Comparison of ENCODE assay signal across 29 mouse cellular contexts in genomic region chr11:59626192-59626591, GRCm38 (mm10). TPM values are rescaled to one million over a fixed set of nuclear protein-coding genes. Genes with fewer than 3 reads are reported as not detected.
DNase-seq lines count a peak whose midpoint lies in the region; ATAC-seq and TF ChIP-seq lines count a peak whose summit lies in the region.
"Had no signal": no experiment of that assay in that cellular context is flagged by ENCODE, and none has a peak within 500 bp of the region (broad histone marks: within the 10 kb centered on the region; RNA-seq: fewer than 3 reads in every experiment).

No protein-coding gene starts in this region.

- H3K4me2 ChIP-seq in hindbrain, postnatal 0 days (ENCODE audit: low read depth, low read length), result no peak overlapping the region
- no peak overlapping the region for H3K4me2 ChIP-seq in hindbrain, embryonic 12.5 days (replicated peaks)
- no peak overlapping the region for H3K4me2 ChIP-seq in lung, embryonic 15.5 days
- no peak overlapping the region for H3K4me2 ChIP-seq in midbrain, postnatal 0 days (ENCODE audit: low read depth, low read length, poor library complexity, severe bottlenecking)
- H3K4me2 ChIP-seq in midbrain, embryonic 11.5 days, result no peak overlapping the region
- H3K4me2 ChIP-seq: embryonic facial prominence, embryonic 12.5 days; forebrain, embryonic 13.5 days; forebrain, embryonic 15.5 days had no signal

- TF ChIP-seq CTCF in hindbrain, postnatal 0 days (IDR thresholded peaks at IDR 0.05; ENCODE audit: low read depth), result no peak
- TF ChIP-seq CTCF in midbrain, postnatal 0 days (IDR thresholded peaks at IDR 0.05), result no peak

- H3K9me3 ChIP-seq in hindbrain, postnatal 0 days (ENCODE audit: low read length), result no peaks in the 10 kb centered on the region
- no peaks in the 10 kb centered on the region for H3K9me3 ChIP-seq in hindbrain, embryonic 12.5 days (replicated peaks)
- H3K9me3 ChIP-seq in lung, embryonic 15.5 days, result no peaks in the 10 kb centered on the region
- H3K9me3 ChIP-seq in midbrain, postnatal 0 days (ENCODE audit: low read length), result no peaks in the 10 kb centered on the region
- H3K9me3 ChIP-seq in midbrain, embryonic 11.5 days (ENCODE audit: control insufficient read depth, low read length), result no peaks in the 10 kb centered on the region
- H3K9me3 ChIP-seq: embryonic facial prominence, embryonic 10.5 days; embryonic facial prominence, embryonic 12.5 days; forebrain, embryonic 13.5 days; forebrain, embryonic 15.5 days; G1E had no signal

- H3K36me3 ChIP-seq in hindbrain, postnatal 0 days (ENCODE audit: insufficient read depth, low read length), result no peaks in the 10 kb centered on the region
- H3K36me3 ChIP-seq in hindbrain, embryonic 12.5 days, result no peaks in the 10 kb centered on the region
- no peaks in the 10 kb centered on the region for H3K36me3 ChIP-seq in lung, embryonic 15.5 days
- no peaks in the 10 kb centered on the region for H3K36me3 ChIP-seq in midbrain, postnatal 0 days (ENCODE audit: insufficient read depth, low read length)
- no peaks in the 10 kb centered on the region for H3K36me3 ChIP-seq in midbrain, embryonic 11.5 days (ENCODE audit: control insufficient read depth, insufficient read depth, low read length)
- H3K36me3 ChIP-seq: embryonic facial prominence, embryonic 10.5 days; embryonic facial prominence, embryonic 12.5 days; forebrain, embryonic 15.5 days; G1E had no signal

- no peak for ATAC-seq in hindbrain, postnatal 0 days
- no peak for ATAC-seq in hindbrain, embryonic 12.5 days (ENCODE audit: low FRiP score)
- peak; percentile 39; the same call in 1 of the 2 replicates for ATAC-seq in lung, embryonic 15.5 days (ENCODE audit: borderline replicate concordance, extremely low read depth, low FRiP score, low TSS enrichment)
- ATAC-seq in midbrain, postnatal 0 days (ENCODE audit: low FRiP score), result no peak
- no peak for ATAC-seq in midbrain, embryonic 11.5 days (ENCODE audit: low FRiP score)
- ATAC-seq: activated CD4-positive, CD25-positive, alpha-beta regulatory T cell, adult 4 months; CD4-positive, CD25-positive, alpha-beta regulatory T cell, adult 4 months; forebrain, embryonic 13.5 days; forebrain, embryonic 15.5 days; Patski had no signal

- H3K4me1 ChIP-seq in hindbrain, postnatal 0 days (ENCODE audit: insufficient read depth, low read length), result 0 out of 2 replicates have a peak, but pooled peaks cover 3% of the 10 kb centered on the region
- H3K4me1 ChIP-seq in hindbrain, embryonic 12.5 days, result no peaks in the 10 kb centered on the region
- H3K4me1 ChIP-seq in lung, embryonic 15.5 days, result 0 out of 2 replicates have a peak, but pooled peaks cover 9% of the 10 kb centered on the region
- H3K4me1 ChIP-seq in midbrain, postnatal 0 days (ENCODE audit: insufficient read depth, low read length), result no peaks in the 10 kb centered on the region
- H3K4me1 ChIP-seq in midbrain, embryonic 11.5 days (ENCODE audit: control insufficient read depth, insufficient read depth, low read length), result no peaks in the 10 kb centered on the region
- H3K4me1 ChIP-seq: embryonic facial prominence, embryonic 10.5 days; embryonic facial prominence, embryonic 12.5 days; forebrain, embryonic 13.5 days; forebrain, embryonic 15.5 days had no signal

- 61% methylated on average over 7 of the region's 7 CpGs for WGBS in hindbrain, postnatal 0 days
- WGBS in hindbrain, embryonic 12.5 days, result 88% methylated on average over 7 of the region's 7 CpGs
- 64% methylated on average over 7 of the region's 7 CpGs for WGBS in lung, embryonic 15.5 days
- WGBS in midbrain, postnatal 0 days, result 85% methylated on average over 7 of the region's 7 CpGs
- WGBS in midbrain, embryonic 11.5 days, result 90% methylated on average over 7 of the region's 7 CpGs

- no peak overlapping the region for H3K27ac ChIP-seq in hindbrain, postnatal 0 days
- H3K27ac ChIP-seq in hindbrain, embryonic 12.5 days, result no peak overlapping the region
- no peak overlapping the region for H3K27ac ChIP-seq in lung, embryonic 15.5 days
- no peak overlapping the region for H3K27ac ChIP-seq in midbrain, postnatal 0 days (ENCODE audit: low read depth, low read length)
- H3K27ac ChIP-seq in midbrain, embryonic 11.5 days (ENCODE audit: low read depth, low read length), result no peak overlapping the region
- H3K27ac ChIP-seq: embryonic facial prominence, embryonic 10.5 days; embryonic facial prominence, embryonic 12.5 days; forebrain, embryonic 13.5 days; forebrain, embryonic 15.5 days had no signal

- H3K27me3 ChIP-seq in hindbrain, postnatal 0 days (ENCODE audit: insufficient read depth, low read length), result no peaks in the 10 kb centered on the region
- H3K27me3 ChIP-seq in hindbrain, embryonic 12.5 days, result no peaks in the 10 kb centered on the region
- no peaks in the 10 kb centered on the region for H3K27me3 ChIP-seq in lung, embryonic 15.5 days
- no peaks in the 10 kb centered on the region for H3K27me3 ChIP-seq in midbrain, postnatal 0 days (ENCODE audit: insufficient read depth, low read length)
- H3K27me3 ChIP-seq in midbrain, embryonic 11.5 days (ENCODE audit: control insufficient read depth, insufficient read depth, low read length), result no peaks in the 10 kb centered on the region
- H3K27me3 ChIP-seq: embryonic facial prominence, embryonic 12.5 days; forebrain, embryonic 13.5 days; forebrain, embryonic 15.5 days; Patski had no signal

- no peak overlapping the region for H3K9ac ChIP-seq in hindbrain, postnatal 0 days (replicated peaks; ENCODE audit: low read length)
- H3K9ac ChIP-seq in hindbrain, embryonic 12.5 days, result no peak overlapping the region
- no peak overlapping the region for H3K9ac ChIP-seq in lung, embryonic 15.5 days
- H3K9ac ChIP-seq in midbrain, postnatal 0 days (replicated peaks; ENCODE audit: low read length, poor library complexity, severe bottlenecking), result no peak overlapping the region
- no peak overlapping the region for H3K9ac ChIP-seq in midbrain, embryonic 11.5 days (ENCODE audit: low read length)
- H3K9ac ChIP-seq: embryonic facial prominence, embryonic 12.5 days; forebrain, embryonic 13.5 days; forebrain, embryonic 15.5 days had no signal

- peak; percentile 13 for DNase-seq in hindbrain, postnatal 0 days (ENCODE audit: low spot score)
- no peak for DNase-seq in lung, postnatal 10 days
- peak; percentile 30 for DNase-seq in midbrain, postnatal 0 days (ENCODE audit: low spot score)
- no peak for DNase-seq in midbrain, embryonic 11.5 days (ENCODE audit: low spot score, missing footprints)
- DNase-seq in gastrocnemius, postnatal 4 days (ENCODE audit: low spot score in 2 of 2), result no peak
- DNase-seq: adrenal gland, adult 8-10 months; adrenal gland, postnatal 14 days; adrenal gland, postnatal 36 days; B cell, adult 2 months; cerebellum, adult 11-12 months; cerebellum, adult 2 months; cerebellum, adult 9-10 months; cerebellum, postnatal 10 days; cerebellum, postnatal 25 days had no signal

- H3K4me3 ChIP-seq in hindbrain, postnatal 0 days (ENCODE audit: low read length), result no peak overlapping the region
- no peak overlapping the region for H3K4me3 ChIP-seq in hindbrain, embryonic 12.5 days
- no peak overlapping the region for H3K4me3 ChIP-seq in lung, embryonic 15.5 days
- no peak overlapping the region for H3K4me3 ChIP-seq in midbrain, postnatal 0 days (ENCODE audit: low read depth, low read length)
- no peak overlapping the region for H3K4me3 ChIP-seq in midbrain, embryonic 11.5 days (ENCODE audit: low read depth, low read length)
- H3K4me3 ChIP-seq: embryonic facial prominence, embryonic 10.5 days; embryonic facial prominence, embryonic 12.5 days; forebrain, embryonic 13.5 days; forebrain, embryonic 15.5 days had no signal

RNA-seq across cellular contexts. Expression of gene Olfr223, which starts 33.1 kb away (rescaled TPM):
- not detected in 2 replicates for total RNA-seq in hindbrain, postnatal 0 days (2014; rRNA removed)
- not detected in 2 replicates for polyA plus RNA-seq in hindbrain, postnatal 0 days (2015; fragmentation: Nextera tagmentation; extraction: Ambion mirVana)
- not detected in 2 replicates for polyA plus RNA-seq in hindbrain, embryonic 12.5 days (2016; fragmentation: Nextera tagmentation; extraction: Ambion mirVana)
- not detected in 2 replicates for polyA plus RNA-seq in lung, embryonic 15.5 days (2015; fragmentation: Nextera tagmentation; extraction: Ambion mirVana)
- not detected in 2 replicates for total RNA-seq in midbrain, postnatal 0 days (2014; rRNA removed)
- polyA plus RNA-seq in midbrain, postnatal 0 days (2015; fragmentation: Nextera tagmentation; extraction: Ambion mirVana), result not detected in 2 replicates
- not detected in 2 replicates for polyA plus RNA-seq in midbrain, embryonic 11.5 days (2014; fragmentation: Nextera tagmentation; extraction: Ambion mirVana)
- not detected for total RNA-seq in gastrocnemius, postnatal 4 days (2021)
- total RNA-seq: adrenal gland, adult 18-20 months; adrenal gland, adult 8-10 months; adrenal gland, postnatal 14 days; adrenal gland, postnatal 36 days; CH12.LX; G1E had no signal
- polyA plus RNA-seq: activated CD4-positive, CD25-positive, alpha-beta regulatory T cell, adult 4 months; CD4-positive, CD25-positive, alpha-beta regulatory T cell, adult 4 months; cerebellum, adult 2 months; cortical plate, adult 2 months; embryonic facial prominence, embryonic 10.5 days; embryonic facial prominence, embryonic 12.5 days; embryonic facial prominence, embryonic 14.5 days; forebrain, embryonic 11.5 days; forebrain, embryonic 13.5 days; forebrain, embryonic 15.5 days; G1E; Patski had no signal

RNA-seq across cellular contexts. Expression of gene Mprip, which starts 34.9 kb away (rescaled TPM):
- total RNA-seq in hindbrain, postnatal 0 days (2014; rRNA removed), result 149 and 178 TPM in 2 replicates
- 54.7 and 57.8 TPM in 2 replicates for polyA plus RNA-seq in hindbrain, postnatal 0 days (2015; fragmentation: Nextera tagmentation; extraction: Ambion mirVana)
- 104 and 113 TPM in 2 replicates for polyA plus RNA-seq in hindbrain, embryonic 12.5 days (2016; fragmentation: Nextera tagmentation; extraction: Ambion mirVana)
- polyA plus RNA-seq in lung, embryonic 15.5 days (2015; fragmentation: Nextera tagmentation; extraction: Ambion mirVana), result 109 and 111 TPM in 2 replicates
- total RNA-seq in midbrain, postnatal 0 days (2014; rRNA removed), result 157 and 172 TPM in 2 replicates
- 49.3 and 53.3 TPM in 2 replicates for polyA plus RNA-seq in midbrain, postnatal 0 days (2015; fragmentation: Nextera tagmentation; extraction: Ambion mirVana)
- 55.9 and 69.5 TPM in 2 replicates for polyA plus RNA-seq in midbrain, embryonic 11.5 days (2014; fragmentation: Nextera tagmentation; extraction: Ambion mirVana)
- total RNA-seq in gastrocnemius, postnatal 4 days (2021), result 100 to 1,000 TPM; 213 to 215 TPM

RNA-seq across cellular contexts. Expression of gene Olfr222, which starts 50.2 kb away (rescaled TPM):
- not detected in 2 replicates for total RNA-seq in hindbrain, postnatal 0 days (2014; rRNA removed)
- polyA plus RNA-seq in hindbrain, postnatal 0 days (2015; fragmentation: Nextera tagmentation; extraction: Ambion mirVana), result not detected in 2 replicates
- polyA plus RNA-seq in hindbrain, embryonic 12.5 days (2016; fragmentation: Nextera tagmentation; extraction: Ambion mirVana), result not detected in 2 replicates
- not detected in 2 replicates for polyA plus RNA-seq in lung, embryonic 15.5 days (2015; fragmentation: Nextera tagmentation; extraction: Ambion mirVana)
- not detected in 2 replicates for total RNA-seq in midbrain, postnatal 0 days (2014; rRNA removed)
- not detected in 2 replicates for polyA plus RNA-seq in midbrain, postnatal 0 days (2015; fragmentation: Nextera tagmentation; extraction: Ambion mirVana)
- not detected in 2 replicates for polyA plus RNA-seq in midbrain, embryonic 11.5 days (2014; fragmentation: Nextera tagmentation; extraction: Ambion mirVana)
- total RNA-seq in gastrocnemius, postnatal 4 days (2021), result not detected
- total RNA-seq: adrenal gland, adult 18-20 months; adrenal gland, adult 8-10 months; adrenal gland, postnatal 14 days; adrenal gland, postnatal 36 days; CH12.LX; G1E had no signal
- polyA plus RNA-seq: activated CD4-positive, CD25-positive, alpha-beta regulatory T cell, adult 4 months; CD4-positive, CD25-positive, alpha-beta regulatory T cell, adult 4 months; cerebellum, adult 2 months; cortical plate, adult 2 months; forebrain, embryonic 11.5 days; forebrain, embryonic 13.5 days; forebrain, embryonic 15.5 days; G1E; Patski had no signal

Comparison
In these comparisons a context has a peak if more than half of its experiments do, and no peak if none do; other contexts are left out.
1. DNase-seq: peak in hindbrain, postnatal 0 days (single experiment) and midbrain, postnatal 0 days (single experiment); none in lung, postnatal 10 days (single experiment), midbrain, embryonic 11.5 days (single experiment) and gastrocnemius, postnatal 4 days (0 of 2).